Mouse (Mus musculus) layer of hippocampus, adult 9-10 months (tissue): ENCODE measurements around the gene Ak3.
"Not testable (repeated sequence)": the region's sequence is repeated elsewhere in the genome, so short reads cannot be mapped to it uniquely, and the experiment has no call there.

Experiments
- DNase-seq: peaks from one replicate; pipeline ENCODE4 v3.0.0; 2022; ENCODE audit warnings: low spot score

The Ak3 gene

GRCm38 (mm10) chr19:29042647-29043046 lies 5.1 kb downstream of the Ak3 start:
- DNase-seq: no peak

DNA sequence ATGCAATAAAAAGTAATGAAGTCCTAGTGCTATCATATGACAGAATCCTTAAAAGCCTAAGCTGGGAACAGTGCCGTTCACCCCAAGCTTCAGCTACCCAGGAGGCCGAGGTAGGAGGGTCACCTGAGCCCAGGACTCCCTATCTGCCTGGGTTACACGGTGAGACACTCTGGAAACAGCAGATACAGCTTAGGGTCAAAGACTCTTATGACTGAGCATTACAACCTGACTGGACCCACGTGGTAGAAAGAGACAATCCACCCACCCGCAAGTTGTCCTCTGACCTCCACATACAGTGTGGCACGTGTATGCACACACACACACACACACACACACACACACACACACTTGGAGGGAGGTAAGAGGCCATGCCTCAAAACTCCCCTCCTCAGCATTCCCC lies 5.6 kb downstream of the Ak3 start:
- DNase-seq: no peak

GRCm38 (mm10) chr19:29040206-29040605 lies 7.6 kb downstream of the Ak3 start:
- no peak for DNase-seq

GRCm38 (mm10) chr19:29039334-29039733 lies 8.4 kb downstream of the Ak3 start:
- no peak for DNase-seq

DNA sequence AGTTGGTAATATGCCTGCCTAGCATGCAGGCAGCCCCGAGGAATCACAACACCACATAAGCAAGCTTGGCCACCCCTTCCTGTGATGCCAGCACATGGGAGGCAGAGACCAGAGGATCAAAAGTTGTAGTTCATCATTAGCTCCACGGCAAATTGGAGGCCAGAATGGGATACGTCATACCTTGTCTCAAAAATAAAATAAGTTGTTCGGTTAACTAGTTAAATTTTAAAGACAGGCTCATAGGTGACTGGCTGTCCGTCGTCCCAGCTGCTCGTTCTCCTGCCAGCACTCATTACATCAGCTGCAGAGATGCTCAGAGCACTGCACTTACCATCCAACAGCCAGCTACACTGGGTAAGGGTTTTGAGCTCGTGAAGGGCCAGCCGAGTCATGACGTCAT lies 10.2 kb downstream of the Ak3 start:
- DNase-seq: no peak

DNA sequence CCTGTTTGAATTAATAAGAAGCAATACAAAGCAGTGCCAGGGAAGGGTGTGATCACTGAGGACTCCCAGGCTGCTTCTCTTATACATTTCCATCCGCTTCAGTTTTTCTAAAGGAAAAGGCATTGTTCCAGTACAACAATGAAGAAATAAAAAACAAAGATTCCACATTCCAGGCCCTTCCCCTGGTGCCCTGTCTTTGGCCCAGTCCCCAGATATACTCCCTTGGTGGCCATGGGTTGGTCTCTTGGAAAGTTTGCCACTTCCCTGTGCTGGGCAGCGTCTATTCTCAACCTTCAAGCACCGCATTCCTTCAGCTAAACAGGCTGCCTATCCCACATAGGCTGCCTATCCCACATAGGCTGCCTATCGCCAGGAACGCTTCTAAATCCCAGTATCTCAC lies 10.7 kb downstream of the Ak3 start:
- no peak for DNase-seq

GRCm38 (mm10) chr19:29032662-29033061 lies 15.1 kb downstream of the Ak3 start:
- DNase-seq: no peak

DNA sequence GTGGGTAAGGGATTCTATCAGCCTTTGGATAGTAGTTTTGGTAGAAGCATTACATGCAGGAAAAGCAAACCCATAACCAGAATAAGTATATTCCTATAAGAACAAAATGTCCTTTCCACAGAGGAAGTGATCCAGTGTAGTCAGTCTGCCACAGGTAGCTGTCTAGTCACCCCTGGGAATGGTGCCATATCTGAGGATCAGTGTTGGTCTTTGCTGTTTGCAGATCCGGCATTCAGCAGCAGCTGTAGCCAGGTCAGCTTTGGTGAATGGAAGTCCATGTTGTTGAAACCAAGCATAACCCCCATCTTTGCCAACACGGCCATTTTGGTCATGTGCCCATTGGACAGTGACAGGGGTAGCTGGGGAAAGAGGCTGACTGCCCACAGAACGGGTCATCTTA lies 16.0 kb downstream of the Ak3 start:
- no peak for DNase-seq

- DNase-seq: no peak
Measured at GRCm38 (mm10) chr19:29024391-29024947, 23.3 kb downstream of the Ak3 start.

DNA sequence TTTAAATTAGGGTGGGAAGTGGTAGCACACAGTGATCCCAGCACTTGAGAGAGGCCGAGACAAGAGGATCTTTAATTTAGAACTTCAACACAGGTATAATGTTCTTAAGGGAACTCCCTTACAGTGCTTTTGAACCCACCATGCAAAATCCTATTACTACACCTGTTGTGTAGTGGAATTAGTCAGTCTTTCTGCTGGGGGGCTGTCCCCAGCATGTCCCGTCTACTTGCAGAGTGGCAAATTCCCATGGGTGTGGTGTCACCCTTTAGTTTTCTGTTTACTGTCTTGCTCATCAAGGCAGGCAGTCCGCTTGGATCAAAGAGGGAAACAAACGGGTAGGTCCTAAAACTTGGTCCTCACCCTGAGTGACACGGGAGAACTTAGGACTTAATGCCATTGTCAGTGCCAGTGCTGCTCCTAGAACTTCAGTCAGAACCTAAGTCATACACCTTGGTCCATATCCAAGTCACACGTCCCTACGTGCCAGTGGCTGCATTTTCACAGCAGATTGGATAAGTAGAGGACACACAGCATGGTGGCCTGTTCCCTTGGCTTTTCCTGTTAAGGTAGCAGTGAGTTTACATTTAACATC lies 25.9 kb downstream of the Ak3 start:
- DNase-seq: no peak

- no peak for DNase-seq
Measured at GRCm38 (mm10) chr19:29019647-29020046, 28.1 kb downstream of the Ak3 start.

DNA sequence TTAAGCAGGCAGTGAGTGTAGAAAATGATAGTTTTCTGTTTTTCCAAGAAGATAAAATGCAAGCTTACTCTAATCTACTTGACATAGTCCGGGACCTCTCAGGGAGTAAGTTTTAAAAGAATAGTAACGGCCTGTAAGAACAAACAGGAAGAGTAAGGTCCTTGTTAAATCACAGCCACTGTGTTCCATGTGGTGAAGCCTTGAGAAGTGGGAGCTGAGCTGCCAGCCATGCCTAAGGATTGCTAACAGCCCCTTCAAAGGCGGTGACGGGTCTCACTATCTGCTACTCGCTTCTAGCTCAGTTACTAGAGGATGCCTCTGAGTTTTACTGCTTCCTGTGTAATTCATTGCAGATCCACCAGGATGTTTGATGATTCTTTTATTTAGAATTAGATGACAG lies 31.0 kb downstream of the Ak3 start:
- DNase-seq: no peak

DNA sequence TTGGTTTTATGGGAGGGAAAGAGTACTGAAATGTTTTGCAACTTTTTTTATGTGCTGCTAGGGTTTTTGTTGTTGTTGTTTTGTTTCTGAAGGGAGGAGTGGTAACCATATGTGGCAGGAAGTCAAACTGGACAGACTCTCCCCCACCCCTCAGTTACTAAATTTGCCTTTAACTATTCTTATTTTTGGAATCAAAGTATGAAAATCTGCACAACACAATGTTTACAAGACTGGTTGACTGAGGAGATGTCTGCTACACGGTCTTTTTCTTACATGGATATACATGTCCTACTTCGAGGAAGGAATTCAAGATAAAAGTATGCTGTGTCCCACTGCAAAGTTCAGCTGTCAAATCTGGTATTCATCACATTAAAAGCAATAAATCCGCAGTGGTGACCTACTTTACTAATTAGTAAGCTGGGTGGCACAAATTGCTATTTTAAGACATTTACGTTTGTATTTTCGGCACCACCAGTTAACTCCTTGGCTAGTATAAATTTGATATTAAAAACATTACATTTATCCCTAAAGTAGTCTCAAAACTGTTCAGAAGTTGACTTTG lies 31.5 kb downstream of the Ak3 start:
- no peak for DNase-seq

GRCm38 (mm10) chr19:29015410-29016203 lies 32.2 kb downstream of the Ak3 start:
- DNase-seq: no peak

GRCm38 (mm10) chr19:29014466-29015055 lies 33.2 kb downstream of the Ak3 start:
- DNase-seq: no peak

- DNase-seq: no peak
Measured at GRCm38 (mm10) chr19:29011355-29011990, 36.3 kb downstream of the Ak3 start.

GRCm38 (mm10) chr19:29009046-29009445 lies 38.7 kb downstream of the Ak3 start:
- DNase-seq: no peak

GRCm38 (mm10) chr19:29008069-29008706 lies 39.6 kb downstream of the Ak3 start:
- no peak for DNase-seq

DNA sequence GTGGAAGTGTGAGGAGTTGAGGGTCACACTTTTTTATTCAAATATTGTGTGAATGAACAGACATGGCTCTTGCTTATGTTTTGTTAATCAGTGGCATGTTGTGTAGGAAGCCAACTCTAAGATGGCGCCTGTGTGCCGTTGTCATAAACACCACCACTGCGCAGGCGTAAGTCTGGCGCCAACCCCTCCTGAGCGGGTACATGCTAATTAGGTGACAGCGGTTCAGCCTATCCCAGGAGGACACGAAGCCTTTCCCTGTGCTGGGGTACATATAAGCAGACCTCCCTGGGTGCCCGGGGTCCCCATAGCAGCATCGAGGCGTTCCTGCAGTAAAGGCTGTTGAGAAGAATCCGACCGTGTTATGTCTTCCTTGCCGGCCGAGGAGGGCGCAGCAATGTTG lies 47.4 kb downstream of the Ak3 start:
- DNase-seq: not testable (repeated sequence)

- DNase-seq: no peak
Measured at GRCm38 (mm10) chr19:28997976-28998630, 49.7 kb downstream of the Ak3 start.

DNA sequence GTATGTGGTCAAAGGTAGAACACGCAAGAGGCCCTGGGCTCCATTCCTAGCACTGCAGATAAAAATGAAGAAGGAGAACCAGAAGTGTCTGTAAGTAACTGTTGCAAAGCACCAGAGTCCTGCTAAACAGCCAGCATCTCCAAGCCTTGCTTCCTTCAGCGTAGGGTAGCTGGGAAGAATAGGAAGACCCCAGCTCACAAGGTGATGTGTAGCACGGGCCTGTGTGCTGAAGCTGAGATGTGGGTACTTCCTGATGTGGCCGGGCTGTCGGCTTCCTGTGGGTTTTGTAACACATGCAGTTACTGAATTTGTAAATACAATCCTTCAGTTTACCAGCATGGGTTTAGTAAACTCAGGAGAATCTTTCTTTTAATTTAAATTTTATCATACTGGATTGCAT lies 52.4 kb downstream of the Ak3 start:
- DNase-seq: no peak
